8 mouse cellular contexts compared by ENCODE assay signal in the genomic region with DNA sequence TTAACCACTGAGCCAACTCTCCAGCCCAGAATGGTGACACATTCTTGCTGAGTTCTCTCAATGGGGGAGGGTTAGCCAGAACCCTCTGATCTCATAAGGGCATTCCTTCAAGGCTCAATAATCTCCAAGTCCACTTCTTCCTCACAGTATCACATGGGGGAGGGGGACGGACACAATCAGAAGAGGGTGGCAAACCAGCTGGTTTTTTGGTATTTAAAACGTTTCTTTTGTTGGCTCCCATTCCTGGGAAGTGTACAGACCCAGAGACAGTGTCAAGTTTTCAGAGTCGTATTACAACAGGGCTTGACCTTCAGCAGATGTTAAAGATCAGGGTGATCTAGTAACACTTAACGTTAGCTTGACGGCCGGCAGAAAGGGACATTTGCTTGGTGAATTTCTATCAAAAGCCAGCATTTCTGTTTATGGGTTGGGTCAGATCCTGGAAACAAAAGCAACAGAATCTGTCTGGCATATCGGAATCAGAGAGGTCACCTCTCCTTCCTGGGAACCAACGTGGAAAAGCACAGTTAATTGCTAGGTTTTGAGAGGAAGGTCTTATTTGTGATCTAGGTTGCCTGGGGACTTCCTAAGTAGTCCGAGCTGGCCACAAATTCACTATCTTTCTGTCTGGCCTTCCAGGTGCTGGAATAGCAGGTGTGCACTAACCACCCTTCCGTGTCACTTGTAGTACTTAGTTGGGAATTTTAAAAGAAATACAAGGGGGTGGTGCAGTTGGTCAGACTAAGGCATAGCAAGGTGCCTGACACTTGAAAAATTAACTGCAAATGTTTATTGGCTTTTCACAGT. TPM values are rescaled to one million over a fixed set of nuclear protein-coding genes. Genes with fewer than 3 reads are reported as not detected.
DNase-seq lines count a peak whose midpoint lies in the region; ATAC-seq and TF ChIP-seq lines count a peak whose summit lies in the region.

No protein-coding gene starts in this region.

- peaks cover 21% of the 10 kb centered on the region for H3K36me3 ChIP-seq in erythroblast, embryonic 14.5 days (ENCODE audit: control insufficient read depth)
- H3K36me3 ChIP-seq in heart, postnatal 0 days (replicated peaks; ENCODE audit: control insufficient read depth, insufficient read depth, low read length) = no peaks in the 10 kb centered on the region
- peaks cover 7% of the 10 kb centered on the region for H3K36me3 ChIP-seq in liver, embryonic 12.5 days
- no peaks in the 10 kb centered on the region for H3K36me3 ChIP-seq in stomach, postnatal 0 days (ENCODE audit: control insufficient read depth, insufficient read depth, low read length)

- no peaks in the 10 kb centered on the region for H3K9me3 ChIP-seq in erythroblast, embryonic 14.5 days (ENCODE audit: control insufficient read depth, low read length)
- H3K9me3 ChIP-seq in heart, postnatal 0 days (replicated peaks; ENCODE audit: control insufficient read depth, low read length) = no peaks in the 10 kb centered on the region
- H3K9me3 ChIP-seq in liver, embryonic 12.5 days (replicated peaks) = no peaks in the 10 kb centered on the region
- no peaks in the 10 kb centered on the region for H3K9me3 ChIP-seq in stomach, postnatal 0 days (ENCODE audit: control insufficient read depth, low read length)

- no peaks in the 10 kb centered on the region for H3K27me3 ChIP-seq in erythroblast, embryonic 14.5 days (ENCODE audit: control insufficient read depth)
- no peaks in the 10 kb centered on the region for H3K27me3 ChIP-seq in Patski
- no peaks in the 10 kb centered on the region for H3K27me3 ChIP-seq in heart, postnatal 0 days (ENCODE audit: control insufficient read depth, insufficient read depth, low read length)
- no peaks in the 10 kb centered on the region for H3K27me3 ChIP-seq in liver, embryonic 12.5 days (replicated peaks)
- no peaks in the 10 kb centered on the region for H3K27me3 ChIP-seq in stomach, postnatal 0 days (ENCODE audit: control insufficient read depth, insufficient read depth, low read length)

- peak overlapping the region; percentile 85 for H3K4me3 ChIP-seq in erythroblast, embryonic 14.5 days (replicated peaks)
- H3K4me3 ChIP-seq in heart, postnatal 0 days (ENCODE audit: low read depth, low read length) = peak overlapping the region; percentile 96
- peak overlapping the region; percentile 92 for H3K4me3 ChIP-seq in liver, embryonic 12.5 days
- peak overlapping the region; percentile 96 for H3K4me3 ChIP-seq in stomach, postnatal 0 days (ENCODE audit: low read depth, low read length)

- DNase-seq in Patski (ENCODE audit: low read depth, low spot score) = no peak
- peak; percentile 12 for DNase-seq in heart, postnatal 0 days (ENCODE audit: low spot score)
- peak; percentile 14 for DNase-seq in stomach, postnatal 0 days (ENCODE audit: low spot score)
- no peak for DNase-seq in spleen, postnatal 10 days (ENCODE audit: low spot score in 2 of 2)
- no peak for DNase-seq in layer of hippocampus, adult 9-10 months (ENCODE audit: low spot score)

- H3K4me2 ChIP-seq in heart, postnatal 0 days (ENCODE audit: low read depth, low read length) = peak overlapping the region; percentile 70
- H3K4me2 ChIP-seq in liver, embryonic 12.5 days = peak overlapping the region; percentile 70
- H3K4me2 ChIP-seq in stomach, postnatal 0 days (replicated peaks; ENCODE audit: low read depth) = peak overlapping the region; percentile 55

- WGBS in heart, postnatal 0 days = 34% methylated on average over 10 of the region's 10 CpGs
- 35% methylated on average over 10 of the region's 10 CpGs for WGBS in liver, embryonic 12.5 days (ENCODE audit: insufficient replicate concordance)
- 22% methylated on average over 10 of the region's 10 CpGs for WGBS in stomach, postnatal 0 days

- CTCF ChIA-PET in Patski (lab: Charles Lee) = interaction anchor here (1.0 to 1.2 kb wide), 2 partner anchors 44 to 65 kb away, joined by 3 read pairs; no protein-coding TSS in a partner anchor

- in situ Hi-C loops in Patski (cut with MboI; ENCODE audit: low pct_unique_long_range_greater_than_20kb) = no loop called here

- TF ChIP-seq EP300 in heart, postnatal 0 days (IDR thresholded peaks at IDR 0.05; ENCODE audit: low read depth) = no peak
- TF ChIP-seq EP300 in stomach, postnatal 0 days (optimal IDR thresholded peaks at IDR 0.05) = no peak

- H3K4me1 ChIP-seq in erythroblast, embryonic 14.5 days (ENCODE audit: control insufficient read depth) = peaks cover 47% of the 10 kb centered on the region
- H3K4me1 ChIP-seq in heart, postnatal 0 days (ENCODE audit: control insufficient read depth, insufficient read depth) = peaks cover 19% of the 10 kb centered on the region
- H3K4me1 ChIP-seq in liver, embryonic 12.5 days = peaks cover 52% of the 10 kb centered on the region
- peaks cover 6% of the 10 kb centered on the region for H3K4me1 ChIP-seq in stomach, postnatal 0 days (replicated peaks; ENCODE audit: control insufficient read depth, insufficient read depth)

- ATAC-seq in erythroblast, adult 5-6 weeks (replicated peaks; ENCODE audit: low FRiP score, poor library complexity, severe bottlenecking) = no peak
- peak; percentile 5 for ATAC-seq in Patski
- no peak for ATAC-seq in heart, postnatal 0 days (ENCODE audit: insufficient read depth, low read depth)
- no peak for ATAC-seq in liver, embryonic 12.5 days
- no peak for ATAC-seq in stomach, postnatal 0 days (ENCODE audit: low FRiP score, low TSS enrichment)

- H3K9ac ChIP-seq in heart, postnatal 0 days (replicated peaks; ENCODE audit: low read depth, low read length) = peak overlapping the region; percentile 43; the same call in 1 of the 2 replicates
- H3K9ac ChIP-seq in liver, embryonic 12.5 days = peak overlapping the region; percentile 71
- no peak overlapping the region for H3K9ac ChIP-seq in stomach, postnatal 0 days (ENCODE audit: low read length)

- no peak for TF ChIP-seq CTCF in Patski (IDR thresholded peaks at IDR 0.05)
- TF ChIP-seq CTCF in heart, postnatal 0 days (IDR thresholded peaks at IDR 0.05; ENCODE audit: low read depth) = no peak
- no peak for TF ChIP-seq CTCF in stomach, postnatal 0 days (IDR thresholded peaks at IDR 0.05; ENCODE audit: low read depth)

- POLR2A ChIA-PET in Patski (lab: Charles Lee) = interaction anchor here (0.6 to 0.8 kb wide), 2 partner anchors 7 to 36 kb away, joined by 3 to 4 read pairs; no protein-coding TSS in a partner anchor

- peak overlapping the region; percentile 91 for H3K27ac ChIP-seq in heart, postnatal 0 days (ENCODE audit: low read depth)
- H3K27ac ChIP-seq in liver, embryonic 12.5 days = peak overlapping the region; percentile 97
- peak overlapping the region; percentile 84 for H3K27ac ChIP-seq in stomach, postnatal 0 days (replicated peaks)

RNA-seq across cellular contexts. Expression of a gene that starts 1.1 kb away (rescaled TPM):
- polyA plus RNA-seq in erythroblast, embryonic 14.5 days (2012) = 0.16 and 0.30 TPM in 2 replicates
- 3.8 and 12.3 TPM in 2 replicates for total RNA-seq in erythroblast, adult 5-6 weeks (2015; ENCODE audit: low replicate concordance)
- total RNA-seq in erythroblast, adult 5-6 weeks (2017; ENCODE audit: low replicate concordance) = 5.7 and 9.3 TPM in 2 replicates
- polyA plus RNA-seq in Patski (2021) = 20.8 TPM
- 9.8 and 19.2 TPM in 2 replicates for total RNA-seq in heart, postnatal 0 days (2014; rRNA removed; ENCODE audit: low replicate concordance)
- 4.9 and 5.4 TPM in 2 replicates for polyA plus RNA-seq in heart, postnatal 0 days (2015; fragmentation: Nextera tagmentation; extraction: Ambion mirVana)
- 11.9 and 12.3 TPM in 2 replicates for polyA plus RNA-seq in liver, embryonic 12.5 days (2016; fragmentation: Nextera tagmentation; extraction: Ambion mirVana)
- polyA plus RNA-seq in stomach, postnatal 0 days (2015; fragmentation: Nextera tagmentation; extraction: Ambion mirVana) = 6.8 and 7.3 TPM in 2 replicates

Comparison
In these comparisons a context has a peak if more than half of its experiments do, and no peak if none do; other contexts are left out.
1. DNase-seq: peak in heart, postnatal 0 days (single experiment) and stomach, postnatal 0 days (single experiment); none in Patski (single experiment), spleen, postnatal 10 days (0 of 2) and layer of hippocampus, adult 9-10 months (single experiment).
2. Peak in every context shown above with its lines, with median percentiles within 50 percentile points of each other: H3K4me3 ChIP-seq, H3K27ac ChIP-seq and H3K4me2 ChIP-seq.